In the genomic region with DNA sequence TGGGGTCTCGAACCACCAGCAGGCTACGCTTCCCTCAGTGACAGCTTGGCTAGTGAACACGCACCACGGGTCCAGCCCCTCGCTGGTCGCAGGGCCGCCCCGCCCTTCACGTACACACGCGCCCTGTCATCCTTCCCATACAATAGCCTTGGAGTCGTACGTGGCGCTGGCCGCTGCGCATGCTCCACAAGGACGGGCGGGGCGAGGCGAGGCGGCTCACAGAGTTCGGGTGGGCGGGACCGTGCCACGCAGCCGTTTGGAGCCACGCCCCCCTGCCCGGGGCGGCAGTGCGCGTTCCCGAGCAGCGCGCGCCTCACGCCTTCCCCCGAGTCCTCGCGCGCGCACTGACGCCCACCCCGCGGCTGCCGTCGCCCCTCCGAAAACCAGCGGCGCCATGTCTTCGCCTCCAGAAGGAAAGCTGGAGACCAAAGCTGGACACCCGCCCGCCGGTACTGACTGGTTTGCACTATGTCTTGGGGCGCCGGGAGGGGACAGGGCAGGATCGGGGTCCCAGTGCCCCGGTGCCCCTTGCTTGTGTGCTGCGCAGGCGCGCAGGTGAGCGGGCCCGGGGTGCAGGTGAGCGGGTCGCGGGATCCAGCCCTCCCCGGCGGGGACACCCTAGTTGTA, we compare ENCODE assay signal across 7 mouse cellular contexts. TPM values are rescaled to one million over a fixed set of nuclear protein-coding genes. Genes with fewer than 3 reads are reported as not detected.
DNase-seq lines count a peak whose midpoint lies in the region; ATAC-seq lines count a peak whose summit lies in the region.

Gene Dap, plus strand, starts transcription at position 180 of the 627 bp plus-strand sequence.

- peak; percentile 98 for ATAC-seq in embryonic facial prominence, embryonic 12.5 days (ENCODE audit: insufficient number of reproducible peaks, insufficient read depth, low FRiP score, low TSS enrichment)
- peak; percentile 98 for ATAC-seq in limb, embryonic 11.5 days (ENCODE audit: insufficient number of reproducible peaks, low FRiP score, low TSS enrichment, low read depth)
- peak; percentile 99 for ATAC-seq in midbrain, embryonic 14.5 days (ENCODE audit: low FRiP score, low TSS enrichment)

- H3K36me3 ChIP-seq in embryonic facial prominence, embryonic 12.5 days: no peaks in the 10 kb centered on the region
- no peaks in the 10 kb centered on the region for H3K36me3 ChIP-seq in limb, embryonic 11.5 days (ENCODE audit: control insufficient read depth, insufficient read depth, low read length)
- H3K36me3 ChIP-seq in midbrain, embryonic 14.5 days (ENCODE audit: control insufficient read depth, insufficient read depth, low read length): no peaks in the 10 kb centered on the region

- H3K27me3 ChIP-seq in embryonic facial prominence, embryonic 12.5 days: no peaks in the 10 kb centered on the region
- H3K27me3 ChIP-seq in limb, embryonic 11.5 days (ENCODE audit: control insufficient read depth, insufficient read depth, low read length): no peaks in the 10 kb centered on the region
- no peaks in the 10 kb centered on the region for H3K27me3 ChIP-seq in midbrain, embryonic 14.5 days (ENCODE audit: control insufficient read depth, insufficient read depth, low read length)

- peak; percentile 99 for DNase-seq in adrenal gland, postnatal 25 days
- DNase-seq in heart, adult 11 months: peak; percentile 100
- DNase-seq in kidney, adult 18-20 months: peak; percentile 98
- peak; percentile 98 for DNase-seq in limb, embryonic 11.5 days (ENCODE audit: low spot score)
- peak; percentile 99 for DNase-seq in midbrain, embryonic 14.5 days
- peak; percentile 93 to 96 for DNase-seq in spleen, adult 18-20 months

- peaks cover 3% of the 10 kb centered on the region for H3K4me1 ChIP-seq in embryonic facial prominence, embryonic 12.5 days
- peaks cover 4% of the 10 kb centered on the region; the same call in 1 of the 2 replicates for H3K4me1 ChIP-seq in limb, embryonic 11.5 days (ENCODE audit: control insufficient read depth, insufficient read depth, low read length)
- peaks cover 11% of the 10 kb centered on the region for H3K4me1 ChIP-seq in midbrain, embryonic 14.5 days (ENCODE audit: control insufficient read depth, insufficient read depth, low read length)

- under 1% methylated on average over 63 of the region's 67 CpGs for WGBS in embryonic facial prominence, embryonic 12.5 days
- WGBS in limb, embryonic 11.5 days: under 1% methylated on average over 67 of the region's 67 CpGs
- under 1% methylated on average over 67 of the region's 67 CpGs for WGBS in midbrain, embryonic 14.5 days

- H3K9me3 ChIP-seq in embryonic facial prominence, embryonic 12.5 days: no peaks in the 10 kb centered on the region
- H3K9me3 ChIP-seq in limb, embryonic 11.5 days (ENCODE audit: control insufficient read depth, low read length): no peaks in the 10 kb centered on the region
- H3K9me3 ChIP-seq in midbrain, embryonic 14.5 days (ENCODE audit: control insufficient read depth, low read length): no peaks in the 10 kb centered on the region

- peak within 1 kb of the TSS; percentile 75 for H3K4me3 ChIP-seq in embryonic facial prominence, embryonic 12.5 days
- peak within 1 kb of the TSS; percentile 76 for H3K4me3 ChIP-seq in limb, embryonic 11.5 days (ENCODE audit: low read depth, low read length)
- H3K4me3 ChIP-seq in midbrain, embryonic 14.5 days (replicated peaks; ENCODE audit: low read depth, low read length): peak within 1 kb of the TSS; percentile 75

- H3K9ac ChIP-seq in embryonic facial prominence, embryonic 12.5 days: peak within 1 kb of the TSS; percentile 81
- H3K9ac ChIP-seq in limb, embryonic 11.5 days (ENCODE audit: low read length): peak within 1 kb of the TSS; percentile 86
- H3K9ac ChIP-seq in midbrain, embryonic 14.5 days (replicated peaks; ENCODE audit: low read length): peak within 1 kb of the TSS; percentile 83

- H3K27ac ChIP-seq in embryonic facial prominence, embryonic 12.5 days: peak within 1 kb of the TSS; percentile 65
- no peak within 1 kb of the TSS for H3K27ac ChIP-seq in limb, embryonic 11.5 days (replicated peaks; ENCODE audit: low read depth, low read length)
- peak within 1 kb of the TSS; percentile 71 for H3K27ac ChIP-seq in midbrain, embryonic 14.5 days (replicated peaks; ENCODE audit: low read depth, low read length)

- peak within 1 kb of the TSS; percentile 55 for H3K4me2 ChIP-seq in embryonic facial prominence, embryonic 12.5 days (replicated peaks)
- peak within 1 kb of the TSS; percentile 55 for H3K4me2 ChIP-seq in limb, embryonic 11.5 days (ENCODE audit: low read depth, severe bottlenecking)
- peak within 1 kb of the TSS; percentile 60 for H3K4me2 ChIP-seq in midbrain, embryonic 14.5 days (ENCODE audit: low read length)

RNA-seq across cellular contexts. Expression of gene Dap, which starts in this region (rescaled TPM):
- total RNA-seq in adrenal gland, postnatal 25 days (2021): 85.6 and 86.7 TPM in 2 replicates
- 73.3 and 74.1 TPM in 2 replicates for polyA plus RNA-seq in embryonic facial prominence, embryonic 12.5 days (2016; fragmentation: Nextera tagmentation; extraction: Ambion mirVana)
- polyA plus RNA-seq in limb, embryonic 11.5 days (2014; fragmentation: Nextera tagmentation; extraction: Ambion mirVana): 66.3 and 67.2 TPM in 2 replicates
- polyA plus RNA-seq in midbrain, embryonic 14.5 days (2014; fragmentation: Nextera tagmentation; extraction: Ambion mirVana): 21.3 and 27.4 TPM in 2 replicates
